Comparison of ENCODE assay signal across 17 mouse cellular contexts in the genomic region with DNA sequence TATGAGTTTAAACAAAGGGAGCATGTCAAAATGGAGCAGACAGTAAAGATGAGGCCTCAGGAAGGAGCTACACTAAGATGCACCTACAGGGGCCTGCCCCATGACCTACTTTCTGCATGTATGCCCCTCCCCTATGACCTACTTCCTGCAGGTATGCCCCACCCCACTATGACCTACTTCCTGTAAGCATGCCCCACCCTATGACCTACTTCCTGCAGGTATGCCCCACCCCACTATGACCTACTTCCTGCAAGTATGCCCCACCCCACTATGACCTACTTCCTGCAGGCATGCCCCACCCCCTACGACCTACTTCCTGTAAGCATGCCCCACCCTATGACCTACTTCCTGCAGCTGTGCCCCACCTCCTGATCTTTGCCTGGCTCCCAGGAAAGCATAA.
DNase-seq lines count a peak whose midpoint lies in the region; ATAC-seq and TF ChIP-seq lines count a peak whose summit lies in the region.
"Had no signal": no experiment of that assay in that cellular context is flagged by ENCODE, and none has a peak within 500 bp of the region (broad histone marks: within the 10 kb centered on the region; RNA-seq: fewer than 3 reads in every experiment).

No protein-coding gene starts in this region.

- H3K27ac ChIP-seq in liver, postnatal 0 days (ENCODE audit: low read depth): no peak overlapping the region
- no peak overlapping the region for H3K27ac ChIP-seq in forebrain, postnatal 0 days (ENCODE audit: low read depth, low read length)
- H3K27ac ChIP-seq: forebrain, embryonic 12.5 days; hindbrain, embryonic 13.5 days; liver, embryonic 13.5 days; neural tube, embryonic 15.5 days had no signal

- H3K27me3 ChIP-seq in liver, postnatal 0 days (ENCODE audit: insufficient read depth, low read length): no peaks in the 10 kb centered on the region
- no peaks in the 10 kb centered on the region for H3K27me3 ChIP-seq in forebrain, postnatal 0 days (ENCODE audit: insufficient read depth, low read length)
- H3K27me3 ChIP-seq: forebrain, embryonic 12.5 days; hindbrain, embryonic 13.5 days; liver, embryonic 13.5 days; neural tube, embryonic 15.5 days had no signal

- 78% methylated on average over 1 of the region's 1 CpGs for WGBS in liver, postnatal 0 days (ENCODE audit: insufficient replicate concordance)
- 90% methylated on average over 1 of the region's 1 CpGs for WGBS in forebrain, postnatal 0 days

- H3K9ac ChIP-seq in liver, postnatal 0 days (replicated peaks): no peak overlapping the region
- no peak overlapping the region for H3K9ac ChIP-seq in forebrain, postnatal 0 days
- H3K9ac ChIP-seq: forebrain, embryonic 12.5 days; hindbrain, embryonic 13.5 days; liver, embryonic 13.5 days; neural tube, embryonic 15.5 days had no signal

- TF ChIP-seq EP300 in liver, postnatal 0 days (IDR thresholded peaks at IDR 0.05; ENCODE audit: low read depth): no peak

- H3K4me3 ChIP-seq in liver, postnatal 0 days (ENCODE audit: low read depth, low read length): no peak overlapping the region
- H3K4me3 ChIP-seq in forebrain, postnatal 0 days (ENCODE audit: low read depth, low read length): no peak overlapping the region
- H3K4me3 ChIP-seq: forebrain, embryonic 12.5 days; hindbrain, embryonic 13.5 days; liver, embryonic 13.5 days; neural tube, embryonic 15.5 days had no signal

- TF ChIP-seq CTCF in liver, postnatal 0 days (IDR thresholded peaks at IDR 0.05; ENCODE audit: low read depth): no peak
- TF ChIP-seq CTCF in forebrain, postnatal 0 days (IDR thresholded peaks at IDR 0.05; ENCODE audit: low read depth): no peak

- peak; percentile 41; the same call in 1 of the 2 replicates for ATAC-seq in liver, postnatal 0 days
- ATAC-seq in frontal cortex, adult (ENCODE audit: low TSS enrichment): no peak
- no peak for ATAC-seq in forebrain, postnatal 0 days
- ATAC-seq: midbrain, embryonic 16.5 days had no signal

- H3K9me3 ChIP-seq in liver, postnatal 0 days (ENCODE audit: low read length): no peaks in the 10 kb centered on the region
- H3K9me3 ChIP-seq in forebrain, postnatal 0 days (ENCODE audit: low read length): no peaks in the 10 kb centered on the region
- H3K9me3 ChIP-seq: forebrain, embryonic 12.5 days; hindbrain, embryonic 13.5 days; neural tube, embryonic 15.5 days had no signal

- H3K4me1 ChIP-seq in liver, postnatal 0 days (ENCODE audit: insufficient read depth): no peaks in the 10 kb centered on the region
- H3K4me1 ChIP-seq in forebrain, postnatal 0 days (ENCODE audit: insufficient read depth): no peaks in the 10 kb centered on the region
- H3K4me1 ChIP-seq: forebrain, embryonic 12.5 days; hindbrain, embryonic 13.5 days; liver, embryonic 13.5 days; neural tube, embryonic 15.5 days had no signal

- no peak overlapping the region for H3K4me2 ChIP-seq in liver, postnatal 0 days (ENCODE audit: low read depth, low read length)
- no peak overlapping the region for H3K4me2 ChIP-seq in forebrain, postnatal 0 days (ENCODE audit: low read depth)
- H3K4me2 ChIP-seq: forebrain, embryonic 12.5 days; hindbrain, embryonic 13.5 days; liver, embryonic 13.5 days; neural tube, embryonic 15.5 days had no signal

- no peak for DNase-seq in liver, postnatal 0 days
- no peak for DNase-seq in liver
- DNase-seq in T-cell, adult 2 months (ENCODE audit: low spot score): peak; percentile 50
- DNase-seq in naive thymus-derived CD4-positive, alpha-beta T cell, adult 2 months (ENCODE audit: low read depth): peak; percentile 28
- DNase-seq in thymus, postnatal 25 days: peak; percentile 20
- no peak for DNase-seq in forebrain, postnatal 0 days
- DNase-seq in ovary, postnatal 10 days (ENCODE audit: low spot score): no peak
- DNase-seq: cerebellum, postnatal 10 days; kidney, adult 8-10 months; liver, embryonic 13.5 days; right cerebral cortex, postnatal 25 days had no signal

- H3K36me3 ChIP-seq in liver, postnatal 0 days (replicated peaks; ENCODE audit: insufficient read depth, low read length): no peaks in the 10 kb centered on the region
- H3K36me3 ChIP-seq in forebrain, postnatal 0 days (ENCODE audit: insufficient read depth): no peaks in the 10 kb centered on the region
- H3K36me3 ChIP-seq: forebrain, embryonic 12.5 days; G1E; hindbrain, embryonic 13.5 days; liver, embryonic 13.5 days; neural tube, embryonic 15.5 days had no signal

Comparison
In these comparisons a context has a peak if more than half of its experiments do, and no peak if none do; other contexts are left out.
1. DNase-seq: peak in T-cell, adult 2 months (single experiment), naive thymus-derived CD4-positive, alpha-beta T cell, adult 2 months (single experiment) and thymus, postnatal 25 days (single experiment); none in liver, postnatal 0 days (single experiment), liver (single experiment), forebrain, postnatal 0 days (single experiment) and ovary, postnatal 10 days (single experiment).